Mouse (Mus musculus): ENCODE data around the gene Grap. TPM values are rescaled to one million over a fixed set of nuclear protein-coding genes. Genes with fewer than 3 reads are reported as not detected.

The Grap gene
- polyA plus RNA-seq, 1 experiment from 2014 or later: 6.8 TPM

DNA sequence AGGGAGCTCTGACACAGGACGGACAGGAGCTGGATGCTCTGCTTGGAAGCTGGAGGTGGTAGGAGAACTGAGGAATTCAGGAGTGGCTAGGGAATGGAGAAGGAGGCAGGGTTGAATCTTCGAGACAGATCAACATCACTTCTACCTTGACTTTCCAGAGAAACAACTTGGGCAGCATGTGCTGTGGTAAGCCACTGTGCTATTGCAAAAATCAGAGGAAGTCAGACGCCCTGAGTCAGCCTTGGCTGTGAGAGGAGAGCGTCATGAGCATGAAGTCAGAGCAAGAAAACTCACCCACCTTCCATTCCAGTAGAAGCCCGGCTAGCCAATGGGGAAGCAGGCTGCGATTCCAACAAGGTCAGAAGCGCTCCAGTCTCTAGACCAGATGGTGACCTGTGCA is 11.0 kb upstream of the Grap start:
- 84% methylated on average over 7 of the region's 7 CpGs for WGBS
- Histone ChIP-seq H3K27ac (no peak overlapping the region), H3K36me3 (no peaks in the 10 kb centered on the region), H3K27me3 (no peaks in the 10 kb centered on the region), H3K4me3 (no peak overlapping the region), H3K9ac (no peak overlapping the region), H3K4me1 (peaks cover 20% of the 10 kb centered on the region), H3K9me3 (no peaks in the 10 kb centered on the region), H3K4me2 (replicated peaks) (no peak overlapping the region)
- no peak for ATAC-seq (ENCODE audit: low FRiP score, low read depth)

DNA sequence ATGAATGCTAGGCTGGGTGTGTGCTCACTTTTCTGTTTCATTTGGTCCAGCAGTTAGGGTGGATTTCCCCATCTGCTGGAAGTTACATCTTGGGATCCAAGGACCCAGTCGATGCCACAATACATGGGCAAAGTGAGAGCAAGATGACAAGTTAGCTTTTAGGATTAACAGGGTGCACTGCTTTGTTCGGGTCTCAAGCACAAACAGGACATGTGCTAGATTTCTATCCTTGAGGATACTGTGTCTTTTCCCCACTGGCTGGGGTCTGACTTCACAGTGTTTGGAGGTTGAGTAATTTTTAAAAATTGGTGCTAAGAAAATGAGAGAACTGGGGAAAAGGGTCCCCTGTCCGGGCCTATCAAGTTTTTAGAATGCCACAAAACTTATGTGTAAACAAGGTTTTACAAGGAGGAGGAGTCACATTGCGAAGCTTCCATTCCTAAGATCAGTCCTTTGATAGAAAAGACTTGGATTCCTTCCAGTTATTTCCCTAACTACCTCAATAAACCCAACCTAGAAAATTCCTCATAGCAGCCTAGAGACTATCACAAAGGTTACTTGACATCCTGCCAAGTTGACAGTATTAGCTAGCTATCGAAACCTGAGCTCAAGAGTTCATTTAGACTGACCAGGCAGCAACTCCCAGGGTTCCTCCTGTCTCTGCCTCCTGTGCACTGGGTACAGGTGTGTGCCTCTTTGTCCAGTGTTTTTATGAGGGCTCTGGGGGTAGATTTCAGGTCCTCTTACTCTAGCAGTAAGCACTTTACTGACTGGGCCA is 9.7 kb upstream of the Grap start:
- 55% methylated on average over 5 of the region's 5 CpGs for WGBS
- no peak overlapping the region for H3K4me3 ChIP-seq
- no peak overlapping the region for H3K4me2 ChIP-seq (replicated peaks)
- H3K36me3 ChIP-seq: no peaks in the 10 kb centered on the region
- no peaks in the 10 kb centered on the region for H3K9me3 ChIP-seq
- no peak for ATAC-seq (ENCODE audit: low FRiP score, low read depth)
- no peaks in the 10 kb centered on the region for H3K27me3 ChIP-seq
- H3K27ac ChIP-seq: no peak overlapping the region; the same call in 1 of the 2 replicates
- H3K4me1 ChIP-seq: peaks cover 20% of the 10 kb centered on the region
- no peak overlapping the region for H3K9ac ChIP-seq

DNA sequence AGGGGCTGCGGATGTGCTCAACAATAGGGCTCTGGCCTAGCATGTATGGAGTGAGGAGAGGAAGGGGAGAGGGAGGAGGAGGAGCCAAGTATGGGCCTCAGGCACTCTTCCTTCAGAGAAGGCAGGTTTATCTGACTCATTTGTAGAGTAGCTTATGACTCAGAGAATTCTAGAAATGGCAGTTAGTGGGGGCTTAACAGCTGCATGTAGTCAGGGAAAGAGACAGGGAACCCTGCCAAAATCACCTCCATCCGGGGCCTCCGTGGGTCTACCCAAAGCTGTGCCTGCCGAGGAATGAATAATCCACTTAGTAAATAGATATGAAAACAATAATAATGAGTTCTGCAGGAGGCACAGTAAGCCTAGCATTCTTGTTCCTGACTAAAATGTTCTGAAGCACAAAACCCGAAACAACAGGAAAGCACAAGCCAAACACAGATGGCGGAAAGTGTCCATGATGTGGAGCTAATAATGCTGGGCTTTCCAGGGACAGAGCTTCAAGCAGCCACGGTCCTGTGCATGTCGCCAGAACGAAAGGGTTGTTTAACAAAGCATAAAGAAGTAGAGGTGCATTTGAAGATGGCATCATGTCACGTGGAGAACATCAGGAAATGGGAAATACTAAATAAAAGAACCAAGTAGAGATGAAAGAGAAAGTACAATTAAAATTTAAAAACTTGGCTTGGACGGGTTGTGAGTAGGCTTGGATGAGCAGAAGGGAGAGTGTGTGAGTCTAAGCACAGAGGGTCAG is 8.3 kb upstream of the Grap start:
- Histone ChIP-seq H3K4me3 (no peak overlapping the region), H3K9ac (no peak overlapping the region), H3K4me1 (peaks cover 20% of the 10 kb centered on the region), H3K9me3 (no peaks in the 10 kb centered on the region), H3K36me3 (no peaks in the 10 kb centered on the region), H3K27me3 (no peaks in the 10 kb centered on the region), H3K27ac (peak overlapping the region; percentile 61), H3K4me2 (replicated peaks) (no peak overlapping the region)
- peak; percentile 51; the same call in 1 of the 2 replicates for ATAC-seq (ENCODE audit: low FRiP score, low read depth)
- 60% methylated on average over 11 of the region's 11 CpGs for WGBS

DNA sequence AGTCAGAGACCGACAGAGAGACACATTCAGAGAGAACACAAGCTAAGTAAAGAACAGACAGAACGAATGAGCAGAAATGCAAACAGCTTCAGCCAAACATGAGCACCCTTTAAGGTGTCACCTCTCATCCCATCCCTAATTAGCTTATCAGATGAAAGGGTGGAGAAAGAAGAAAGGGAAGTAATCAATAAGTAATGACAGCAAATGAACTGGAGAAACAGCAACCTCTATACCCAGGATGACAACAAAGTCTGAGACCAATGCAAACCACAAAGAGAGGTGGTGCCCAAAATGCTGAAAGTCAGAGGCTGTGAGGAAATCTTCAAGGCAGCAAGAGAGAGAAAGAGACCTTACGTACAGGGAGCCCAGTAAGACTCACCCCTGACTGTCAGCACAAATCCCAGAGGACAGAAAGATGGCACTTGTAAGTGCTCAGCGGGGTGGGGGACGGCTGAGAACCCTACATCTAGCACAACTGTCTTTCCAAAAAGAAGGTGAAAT is 7.7 kb upstream of the Grap start:
- 71% methylated on average over 5 of the region's 5 CpGs for WGBS
- peaks cover 20% of the 10 kb centered on the region for H3K4me1 ChIP-seq
- H3K36me3 ChIP-seq: no peaks in the 10 kb centered on the region
- H3K9me3 ChIP-seq: no peaks in the 10 kb centered on the region
- H3K27ac ChIP-seq: no peak overlapping the region
- no peaks in the 10 kb centered on the region for H3K27me3 ChIP-seq
- no peak overlapping the region for H3K4me2 ChIP-seq (replicated peaks)
- ATAC-seq (ENCODE audit: low FRiP score, low read depth): no peak
- no peak overlapping the region for H3K9ac ChIP-seq
- no peak overlapping the region for H3K4me3 ChIP-seq

DNA sequence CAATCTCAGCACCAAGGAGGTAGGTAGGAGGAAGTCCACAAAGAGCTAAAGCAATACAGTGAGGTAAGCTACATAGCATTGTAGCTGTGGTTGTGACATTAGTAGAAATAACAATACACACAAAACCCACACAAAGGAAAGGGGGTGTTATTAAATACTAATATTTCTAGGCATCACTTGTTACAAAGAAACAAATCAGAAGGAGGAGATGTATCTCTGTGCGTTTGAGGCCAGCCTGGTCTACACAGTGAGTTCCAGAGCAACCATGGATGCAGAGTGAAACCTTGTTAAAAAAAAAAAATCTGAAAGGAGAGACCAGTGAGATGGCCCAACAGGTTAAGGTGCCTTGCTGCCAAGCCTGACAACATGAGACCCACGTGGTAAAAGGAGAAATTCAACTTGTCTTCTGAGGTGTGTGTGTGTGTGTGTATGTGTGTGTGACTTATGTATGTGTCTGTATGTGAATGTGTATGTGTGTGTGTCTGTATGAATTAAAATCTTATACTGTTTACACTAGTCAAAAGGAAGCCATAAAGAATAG is 6.5 kb upstream of the Grap start:
- WGBS: 69% methylated on average over 2 of the region's 2 CpGs
- H3K4me2 ChIP-seq (replicated peaks): no peak overlapping the region
- no peak overlapping the region for H3K4me3 ChIP-seq
- no peak for ATAC-seq (ENCODE audit: low FRiP score, low read depth)
- H3K36me3 ChIP-seq: no peaks in the 10 kb centered on the region
- no peak overlapping the region for H3K27ac ChIP-seq
- H3K27me3 ChIP-seq: no peaks in the 10 kb centered on the region
- peaks cover 20% of the 10 kb centered on the region for H3K4me1 ChIP-seq
- H3K9ac ChIP-seq: no peak overlapping the region
- no peaks in the 10 kb centered on the region for H3K9me3 ChIP-seq

DNA sequence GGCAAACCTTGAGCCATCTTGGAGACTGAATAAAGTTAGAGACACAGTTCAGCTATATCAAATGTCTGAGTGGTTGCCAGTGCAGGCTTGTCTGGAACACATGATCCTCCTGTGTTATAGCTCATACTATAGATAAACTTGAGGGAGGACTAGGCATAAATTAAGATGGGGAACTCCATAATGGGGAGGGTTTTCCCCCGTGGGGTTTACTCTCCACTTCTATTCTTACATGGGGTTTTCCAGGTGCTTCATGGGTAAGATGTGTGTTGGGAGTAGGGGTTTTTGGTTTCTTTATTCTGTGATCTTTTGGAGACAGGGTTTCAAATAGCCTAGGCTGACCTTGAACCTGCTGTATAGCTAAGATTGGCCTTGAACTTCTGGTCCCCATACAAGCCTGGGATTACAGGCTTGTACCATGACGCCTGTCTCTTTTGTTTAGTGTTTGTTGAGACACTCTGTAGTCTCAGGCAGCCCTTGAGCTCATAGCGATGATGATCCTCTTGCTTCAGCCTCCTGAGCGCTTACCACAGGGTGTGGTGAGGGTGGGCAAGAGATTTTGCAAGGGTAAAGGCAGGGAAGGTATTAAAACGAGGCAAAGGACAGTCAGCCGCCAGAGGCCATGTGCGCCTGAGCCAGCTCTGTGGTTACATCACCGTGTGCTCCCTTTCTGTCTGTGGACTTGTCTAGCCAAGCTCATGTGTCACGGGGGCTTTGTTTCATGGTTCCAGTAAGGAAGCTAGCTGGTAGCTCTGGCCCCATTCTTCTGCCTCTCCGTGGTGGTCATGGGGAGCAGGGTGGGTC is 5.8 kb upstream of the Grap start:
- H3K27ac ChIP-seq: no peak overlapping the region
- no peak overlapping the region for H3K9ac ChIP-seq
- no peak overlapping the region for H3K4me3 ChIP-seq
- no peaks in the 10 kb centered on the region for H3K36me3 ChIP-seq
- no peaks in the 10 kb centered on the region for H3K27me3 ChIP-seq
- H3K4me1 ChIP-seq: peaks cover 20% of the 10 kb centered on the region
- no peaks in the 10 kb centered on the region for H3K9me3 ChIP-seq
- no peak overlapping the region for H3K4me2 ChIP-seq (replicated peaks)
- ATAC-seq (ENCODE audit: low FRiP score, low read depth): no peak
- WGBS: 73% methylated on average over 10 of the region's 10 CpGs

DNA sequence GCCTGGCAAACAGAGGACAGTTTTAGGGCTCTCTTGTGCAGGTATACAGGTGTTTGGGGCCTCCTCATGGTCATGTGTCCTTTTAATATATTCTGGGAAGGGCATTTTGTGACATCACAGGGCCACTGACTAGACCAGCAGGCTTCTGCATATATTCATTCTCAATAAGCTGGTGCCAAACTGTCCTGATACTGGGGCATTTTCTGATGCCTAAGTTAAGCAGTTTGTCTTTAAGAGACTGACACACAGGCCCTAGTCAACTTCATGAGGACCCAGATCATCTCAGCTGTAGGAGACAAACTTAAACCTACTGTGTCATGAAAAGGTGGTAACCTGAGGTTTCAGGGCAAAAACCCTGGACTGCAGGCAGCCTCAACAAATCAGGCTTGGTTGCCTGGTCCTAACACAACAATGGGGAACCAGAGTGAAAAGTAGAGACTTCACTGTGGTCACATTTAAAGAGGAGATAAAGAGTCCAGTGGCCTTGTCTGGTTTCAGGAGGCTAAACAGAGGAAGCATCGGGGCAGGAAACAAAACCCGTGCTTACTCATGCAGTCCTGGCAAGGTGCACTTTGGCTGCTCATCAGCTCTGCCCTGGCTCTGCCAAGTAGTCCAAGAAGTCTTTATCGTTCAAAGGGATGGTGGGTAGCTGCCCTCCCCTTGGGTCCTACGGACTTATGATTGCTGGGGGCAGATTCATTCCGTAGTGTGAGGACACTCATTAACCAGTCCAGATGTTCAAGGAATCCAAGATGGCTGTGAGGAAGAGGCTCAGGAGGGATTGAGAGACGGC is 4.9 kb upstream of the Grap start:
- H3K9me3 ChIP-seq: no peaks in the 10 kb centered on the region
- 74% methylated on average over 6 of the region's 6 CpGs for WGBS
- H3K4me3 ChIP-seq: no peak overlapping the region
- no peak overlapping the region for H3K4me2 ChIP-seq (replicated peaks)
- no peak overlapping the region for H3K9ac ChIP-seq
- no peak for ATAC-seq (ENCODE audit: low FRiP score, low read depth)
- H3K27ac ChIP-seq: no peak overlapping the region
- peaks cover 16% of the 10 kb centered on the region for H3K4me1 ChIP-seq
- H3K27me3 ChIP-seq: no peaks in the 10 kb centered on the region
- H3K36me3 ChIP-seq: no peaks in the 10 kb centered on the region

DNA sequence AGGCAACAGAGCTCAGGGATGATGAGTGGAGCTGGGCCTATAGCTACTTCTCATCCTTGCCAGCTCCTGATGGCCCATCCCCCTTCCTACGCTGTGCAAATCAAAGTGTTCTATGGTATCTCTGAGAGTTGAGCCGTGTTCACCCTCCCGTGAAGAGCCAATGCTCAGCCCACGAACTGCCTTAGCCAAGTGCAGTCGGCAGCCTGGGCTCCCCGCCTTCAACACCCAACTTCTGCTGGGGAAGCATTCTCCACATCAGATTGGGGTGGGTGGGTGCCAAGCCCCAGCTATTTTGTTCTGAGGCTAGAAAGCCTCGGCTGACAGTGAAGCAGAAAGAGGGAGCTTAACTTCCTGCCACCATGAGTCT is 4.3 kb upstream of the Grap start:
- no peak for ATAC-seq (ENCODE audit: low FRiP score, low read depth)

DNA sequence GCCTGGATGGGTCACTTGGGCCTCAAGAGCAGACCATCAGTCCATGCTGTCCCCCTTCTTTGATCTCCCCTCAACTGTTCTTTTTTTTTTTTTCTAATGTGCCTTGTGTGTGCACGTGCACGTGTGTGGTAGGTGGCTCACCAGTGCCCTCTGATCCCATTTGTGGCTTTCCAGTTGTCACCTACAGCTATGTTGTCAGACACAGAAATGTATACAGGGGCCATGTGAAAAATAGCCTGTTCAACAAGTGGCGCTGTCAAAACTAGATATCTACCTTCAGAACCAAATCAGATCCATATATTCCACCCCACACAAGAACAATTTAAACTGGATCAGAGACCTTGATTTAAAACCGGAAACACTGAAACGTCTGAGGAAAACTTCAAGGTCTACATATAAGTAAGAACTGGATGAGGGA is 3.9 kb upstream of the Grap start:
- 91% methylated on average over 5 of the region's 5 CpGs for WGBS

More for the DNA sequence above, 4.3 kb upstream of the Grap start:
- Histone ChIP-seq H3K4me1 (peaks cover 11% of the 10 kb centered on the region), H3K4me3 (no peak overlapping the region), H3K27ac (no peak overlapping the region), H3K9ac (no peak overlapping the region), H3K4me2 (replicated peaks) (no peak overlapping the region), H3K36me3 (no peaks in the 10 kb centered on the region), H3K9me3 (no peaks in the 10 kb centered on the region), H3K27me3 (no peaks in the 10 kb centered on the region)
- 83% methylated on average over 7 of the region's 7 CpGs for WGBS

DNA sequence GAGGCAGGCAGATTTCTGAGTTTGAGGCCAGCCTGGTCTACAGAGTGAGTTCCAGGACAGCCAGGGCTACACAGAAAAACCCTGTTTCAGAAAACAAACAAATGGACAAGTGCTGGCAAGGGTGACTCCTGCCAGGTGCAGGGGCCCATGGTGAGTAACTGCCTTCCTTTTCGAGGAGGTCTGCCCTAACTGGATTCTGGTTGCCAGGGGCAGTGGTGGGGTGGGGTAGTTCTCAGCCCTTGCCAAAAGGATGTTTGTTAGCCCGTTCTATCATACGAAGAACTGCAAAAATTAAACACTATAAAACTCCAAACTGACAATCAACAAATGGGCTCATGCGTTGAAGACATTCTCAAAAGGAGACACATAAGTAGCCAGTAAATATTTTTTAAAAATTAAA is 3.4 kb upstream of the Grap start:
- WGBS: 88% methylated on average over 4 of the region's 4 CpGs
- Histone ChIP-seq H3K4me1 (0 out of 2 replicates have a peak, but pooled peaks cover 3% of the 10 kb centered on the region), H3K4me3 (no peak overlapping the region), H3K27me3 (no peaks in the 10 kb centered on the region), H3K4me2 (replicated peaks) (no peak overlapping the region), H3K9ac (no peak overlapping the region), H3K27ac (no peak overlapping the region), H3K9me3 (no peaks in the 10 kb centered on the region), H3K36me3 (no peaks in the 10 kb centered on the region)
- no peak for ATAC-seq (ENCODE audit: low FRiP score, low read depth)

More for the DNA sequence above, 3.9 kb upstream of the Grap start:
- Histone ChIP-seq H3K9me3 (no peaks in the 10 kb centered on the region), H3K4me3 (no peak overlapping the region), H3K36me3 (no peaks in the 10 kb centered on the region), H3K4me1 (0 out of 2 replicates have a peak, but pooled peaks cover 8% of the 10 kb centered on the region), H3K27ac (no peak overlapping the region), H3K9ac (no peak overlapping the region), H3K4me2 (replicated peaks) (no peak overlapping the region), H3K27me3 (no peaks in the 10 kb centered on the region)
- no peak for ATAC-seq (ENCODE audit: low FRiP score, low read depth)
